ENCODE assay signal across 26 mouse cellular contexts in the genomic region with DNA sequence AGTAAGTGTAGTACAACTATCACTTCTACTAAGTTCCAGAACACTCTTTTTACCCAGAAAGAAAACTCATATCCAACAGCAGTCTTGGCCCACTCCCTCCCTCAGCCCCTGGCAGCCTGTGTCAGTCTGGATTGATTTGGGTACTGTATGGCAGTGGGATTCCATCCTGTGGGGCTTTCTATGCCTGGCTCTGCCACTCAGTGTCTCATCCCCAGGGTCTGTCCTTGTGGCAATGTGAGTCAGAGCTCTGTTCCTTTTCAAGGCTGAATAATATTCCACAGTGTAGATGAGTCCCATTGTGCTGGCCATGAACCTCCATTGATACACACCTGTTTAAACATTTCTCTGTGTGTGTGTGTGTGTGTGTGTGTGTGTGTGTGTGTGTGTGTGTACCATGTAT. TPM values are rescaled to one million over a fixed set of nuclear protein-coding genes. Genes with fewer than 3 reads are reported as not detected.
"Had no signal": no experiment of that assay in that cellular context is flagged by ENCODE, and none has a peak within 500 bp of the region (broad histone marks: within the 10 kb centered on the region; RNA-seq: fewer than 3 reads in every experiment).

No protein-coding gene starts in this region.

- H3K4me3 ChIP-seq: liver, embryonic 15.5 days; lung, embryonic 15.5 days; megakaryocyte, embryonic 14.5 days; midbrain, embryonic 13.5 days; midbrain, embryonic 15.5 days; myocyte; neural tube, embryonic 13.5 days; neural tube, embryonic 15.5 days; stomach, embryonic 15.5 days had no signal

- H3K36me3 ChIP-seq: liver, embryonic 15.5 days; lung, embryonic 15.5 days; midbrain, embryonic 13.5 days; midbrain, embryonic 15.5 days; neural tube, embryonic 13.5 days; neural tube, embryonic 15.5 days; stomach, embryonic 15.5 days had no signal

- H3K9ac ChIP-seq: liver, embryonic 15.5 days; liver, postnatal 0 days; lung, embryonic 15.5 days; midbrain, embryonic 13.5 days; midbrain, embryonic 15.5 days; neural tube, embryonic 13.5 days; neural tube, embryonic 15.5 days; stomach, embryonic 15.5 days had no signal

- DNase-seq: liver, postnatal 0 days; lung, adult 2 months; lung, postnatal 14 days; lung, postnatal 36 days; right cerebral cortex, postnatal 14 days; thymus, adult 2 months; thymus, postnatal 25 days; thymus, postnatal 4 days had no signal

- H3K27ac ChIP-seq: liver, embryonic 15.5 days; lung, embryonic 15.5 days; macrophage; midbrain, embryonic 13.5 days; midbrain, embryonic 15.5 days; neural tube, embryonic 13.5 days; neural tube, embryonic 15.5 days; stomach, embryonic 15.5 days; stomach, postnatal 0 days had no signal

- H3K4me1 ChIP-seq: lung, embryonic 15.5 days; midbrain, embryonic 13.5 days; midbrain, embryonic 15.5 days; neural tube, embryonic 13.5 days; neural tube, embryonic 15.5 days; stomach, embryonic 15.5 days had no signal

- H3K27me3 ChIP-seq: liver, embryonic 15.5 days; lung, embryonic 15.5 days; midbrain, embryonic 13.5 days; midbrain, embryonic 15.5 days; neural tube, embryonic 13.5 days; neural tube, embryonic 15.5 days; stomach, embryonic 15.5 days had no signal

RNA-seq across cellular contexts. Expression of a gene that starts 53.2 kb away (rescaled TPM):
- total RNA-seq: megakaryocyte progenitor cell, adult 5-6 weeks; midbrain, postnatal 0 days had no signal
- polyA plus RNA-seq: liver, embryonic 15.5 days; liver, postnatal 0 days; lung, adult 2 months; lung, embryonic 15.5 days; lung, postnatal 0 days; macrophage; midbrain, embryonic 11.5 days; midbrain, embryonic 13.5 days; midbrain, embryonic 15.5 days; midbrain, postnatal 0 days; myocyte; neural tube, embryonic 11.5 days; neural tube, embryonic 13.5 days; neural tube, embryonic 15.5 days; stomach, embryonic 15.5 days; stomach, postnatal 0 days; testis, adult 2 months; thymus, adult 2 months; urinary bladder, adult 2 months had no signal
